Mouse (Mus musculus) lung, adult 2 months (tissue): ENCODE measurements around the gene Podxl. TPM values are rescaled to one million over a fixed set of nuclear protein-coding genes. Genes with fewer than 3 reads are reported as not detected.
A peak's percentile ranks its signal among the peaks of the same experiment; 100 is the strongest.

Source experiments
- DNase-seq: peaks from one replicate; pipeline ENCODE4 v3.0.0; 2022
- H3K4me1 ChIP-seq: fragments of 200-500 bp; 2 replicates; pipeline ENCODE4 v1.6.1; 2011; ENCODE audit warnings: low read length; ENCODE audit not compliant: control insufficient read depth, insufficient read depth
- H3K4me3 ChIP-seq: fragments of 200-500 bp; replicated peaks from 2 replicates; pipeline ENCODE3; 2011; ENCODE audit warnings: low read depth, mild to moderate bottlenecking, control low read depth, low read length; ENCODE audit errors: extremely low read depth
- CTCF ChIP-seq: fragments of 200-500 bp; IDR thresholded peaks from 2 replicates; pipeline ENCODE4 v1.5.1; 2011; ENCODE audit warnings: mild to moderate bottlenecking, low read length, control low read depth; ENCODE audit not compliant: insufficient read depth
- POLR2A ChIP-seq: fragments of 200-500 bp; IDR thresholded peaks from 2 replicates; pipeline ENCODE4 v1.6.1; 2011; ENCODE audit warnings: low read depth, mild to moderate bottlenecking, control low read depth, low read length, borderline replicate concordance; ENCODE audit errors: extremely low read depth
- WGBS: fragments of 180-500 bp; shearing (Covaris S2); methylation state at CpG from one replicate; pipeline ENCODE4 v1.1.7; 2018; 5-methylcytosine and 5-hydroxymethylcytosine counted together
- polyA plus RNA-seq: library from polyadenylated mRNA; depleted of rRNA; stranded (reverse); fragments of >200 nt; gene quantifications from 2 replicates; pipeline ENCODE4 v1.2.3, GENCODE M21; 2012

Podxl gene
- polyA plus RNA-seq, 1 experiment: 190 TPM

DNA sequence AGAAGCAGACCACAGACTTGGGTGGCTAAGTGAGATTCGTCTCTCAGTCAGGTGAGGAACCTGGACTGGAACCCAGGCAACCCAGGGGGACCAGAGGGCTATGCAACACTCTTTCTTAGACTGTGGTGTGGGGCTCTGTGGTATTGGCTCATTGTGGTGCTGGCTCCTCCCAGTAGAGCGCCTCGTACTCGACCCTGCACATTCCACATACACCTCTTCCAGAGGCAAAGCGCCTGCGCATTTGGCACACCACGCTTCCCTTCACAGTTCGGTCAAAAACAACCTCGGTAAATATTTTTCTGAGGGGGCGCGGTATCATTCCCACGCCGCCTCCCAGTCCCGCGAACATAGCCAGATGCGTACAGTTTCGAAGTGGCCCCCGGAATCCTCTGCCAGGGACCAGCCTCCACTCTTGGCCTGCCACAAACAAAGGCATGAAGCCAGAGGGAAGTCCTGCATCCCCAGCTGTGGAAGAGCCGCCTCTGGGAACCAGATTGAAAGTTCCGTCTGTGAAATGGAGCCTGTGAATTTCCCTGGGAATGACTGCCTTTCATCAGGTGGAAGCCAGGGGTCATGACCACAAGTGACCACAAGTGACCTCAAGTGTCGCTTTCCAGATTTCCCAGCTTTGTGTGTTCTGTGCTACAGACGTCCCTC is 12.8 kb downstream of the Podxl start:
- no peak for TF ChIP-seq POLR2A
- no peak for TF ChIP-seq CTCF
- H3K4me3 ChIP-seq: no peak overlapping the region
- WGBS: 34% methylated on average over 22 of the region's 22 CpGs
- peaks cover 29% of the 10 kb centered on the region for H3K4me1 ChIP-seq
- no peak for DNase-seq

DNA sequence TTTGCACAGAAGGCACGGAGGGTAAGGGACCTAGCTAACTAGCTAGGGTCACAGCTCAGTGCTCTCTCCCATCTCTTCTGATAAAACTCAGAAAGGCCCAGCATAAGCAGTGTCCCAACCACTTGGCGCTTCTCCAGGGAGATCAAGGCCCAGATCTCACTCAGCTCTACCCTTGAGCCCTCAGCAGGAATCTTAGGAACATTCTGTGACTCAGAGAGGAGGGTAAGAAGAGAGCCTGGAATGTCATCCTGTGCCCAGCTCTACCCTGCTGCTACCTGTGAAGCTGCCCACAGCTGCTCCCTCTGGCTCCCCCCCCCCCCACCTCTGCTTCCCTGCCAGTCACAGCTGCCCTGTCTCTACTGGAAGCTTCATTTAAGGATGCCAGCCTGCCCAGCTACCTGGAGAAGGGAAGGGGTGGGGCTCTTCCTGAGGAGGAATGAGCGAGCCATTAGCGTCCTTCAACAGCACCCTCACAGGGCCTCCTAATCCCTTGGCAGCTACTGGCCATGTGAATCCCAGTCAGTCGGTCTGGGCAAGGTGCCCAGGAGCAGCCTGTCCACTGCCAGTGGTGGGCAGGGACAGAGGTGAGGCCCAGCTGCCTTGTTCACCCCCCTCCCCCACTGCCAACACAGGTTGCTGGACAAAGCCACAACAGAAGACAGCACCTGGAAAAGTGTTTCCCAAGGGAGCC is 14.3 kb downstream of the Podxl start:
- DNase-seq: peak; percentile 44
- no peak overlapping the region for H3K4me3 ChIP-seq
- TF ChIP-seq CTCF: no peak
- no peak for TF ChIP-seq POLR2A
- H3K4me1 ChIP-seq: peaks cover 28% of the 10 kb centered on the region
- WGBS: 19% methylated on average over 5 of the region's 5 CpGs

DNA sequence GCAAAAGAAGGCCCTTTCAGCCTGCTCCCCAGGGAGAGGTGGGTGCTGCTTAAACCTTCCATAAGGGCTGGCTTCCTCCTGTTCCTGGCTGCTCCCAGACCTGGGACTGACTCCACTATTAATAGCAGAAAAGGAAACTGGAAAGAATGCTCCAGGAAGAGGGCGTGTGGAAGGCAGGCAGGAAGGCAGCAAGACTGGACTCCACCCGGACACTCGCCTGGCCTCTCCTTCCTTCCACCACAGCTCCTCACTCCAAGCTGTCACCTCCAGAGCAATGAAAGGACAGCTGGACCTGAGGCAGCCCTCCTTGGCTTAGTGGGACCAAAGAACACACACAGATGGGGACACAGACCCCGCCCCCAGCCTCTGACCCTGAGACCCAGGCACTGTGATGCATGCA is 19.5 kb downstream of the Podxl start:
- WGBS: 32% methylated on average over 4 of the region's 4 CpGs
- TF ChIP-seq CTCF (no peak), POLR2A (no peak)
- H3K4me3 ChIP-seq: no peak overlapping the region
- H3K4me1 ChIP-seq: peaks cover 41% of the 10 kb centered on the region
- no peak for DNase-seq

DNA sequence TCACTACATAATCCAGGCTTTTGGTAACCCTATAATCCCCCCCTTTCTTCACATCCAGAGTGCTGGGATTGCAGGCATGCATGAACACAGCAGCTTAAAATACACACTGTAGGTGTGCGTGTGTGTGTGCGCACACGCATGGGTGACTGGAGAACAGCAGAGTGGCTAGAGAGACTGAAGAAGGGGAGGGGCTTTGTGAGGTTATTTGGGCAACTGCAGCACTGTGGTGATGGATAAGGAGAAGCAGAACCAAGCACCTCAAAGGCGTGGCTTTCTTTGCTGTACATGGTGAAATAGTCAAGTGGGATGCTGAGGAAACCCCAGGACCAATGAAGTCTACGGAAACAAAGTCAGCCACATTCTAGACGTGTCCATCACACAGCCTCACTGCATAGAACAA is 23.8 kb downstream of the Podxl start:
- peaks cover 29% of the 10 kb centered on the region for H3K4me1 ChIP-seq
- H3K4me3 ChIP-seq: no peak overlapping the region
- TF ChIP-seq POLR2A (no peak), CTCF (no peak)
- DNase-seq: no peak
- 62% methylated on average over 6 of the region's 6 CpGs for WGBS

DNA sequence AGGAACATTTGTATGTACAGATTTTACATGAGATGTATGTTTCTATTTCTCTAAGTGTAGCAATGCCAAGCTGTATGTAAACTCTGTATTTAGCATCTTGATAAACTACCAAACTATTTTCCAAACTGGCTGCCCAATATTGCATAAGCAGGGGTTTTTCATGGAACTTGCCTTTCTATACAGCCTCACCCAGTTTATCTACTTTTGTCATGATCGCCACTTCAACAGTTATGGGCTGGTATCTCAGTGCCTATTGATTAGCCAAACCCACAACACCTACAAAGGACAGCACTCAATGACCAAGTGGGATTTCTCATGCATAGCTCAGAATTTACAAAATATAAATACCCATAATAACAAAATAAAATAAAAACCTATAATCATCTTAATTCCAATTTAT is 25.7 kb downstream of the Podxl start:
- TF ChIP-seq CTCF (no peak), POLR2A (no peak)
- Histone ChIP-seq H3K4me3 (no peak overlapping the region), H3K4me1 (peaks cover 18% of the 10 kb centered on the region)
- DNase-seq: no peak
- WGBS: 82% methylated on average over 1 of the region's 1 CpGs

DNA sequence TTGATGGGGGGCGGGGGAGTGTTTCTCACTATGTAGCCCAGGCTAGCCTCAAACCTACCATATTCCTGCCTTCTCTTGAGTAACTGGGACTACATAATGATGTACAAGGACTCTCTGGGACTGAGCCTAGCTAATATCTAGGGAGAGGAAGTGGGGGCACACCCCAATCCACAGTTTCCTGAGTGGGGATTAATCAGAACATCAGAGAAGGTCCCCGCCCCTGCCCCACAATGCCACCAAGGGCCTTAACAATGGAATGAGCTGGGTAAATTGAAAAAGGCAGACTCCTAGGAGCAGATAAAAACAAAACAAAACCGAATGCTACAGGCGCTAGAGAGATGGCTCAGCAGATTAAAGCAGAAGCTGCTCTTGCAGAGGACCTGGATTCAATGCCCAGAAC is 26.6 kb downstream of the Podxl start:
- TF ChIP-seq POLR2A (no peak), CTCF (no peak)
- WGBS: 55% methylated on average over 4 of the region's 4 CpGs
- DNase-seq: no peak
- peaks cover 12% of the 10 kb centered on the region for H3K4me1 ChIP-seq
- no peak overlapping the region for H3K4me3 ChIP-seq

DNA sequence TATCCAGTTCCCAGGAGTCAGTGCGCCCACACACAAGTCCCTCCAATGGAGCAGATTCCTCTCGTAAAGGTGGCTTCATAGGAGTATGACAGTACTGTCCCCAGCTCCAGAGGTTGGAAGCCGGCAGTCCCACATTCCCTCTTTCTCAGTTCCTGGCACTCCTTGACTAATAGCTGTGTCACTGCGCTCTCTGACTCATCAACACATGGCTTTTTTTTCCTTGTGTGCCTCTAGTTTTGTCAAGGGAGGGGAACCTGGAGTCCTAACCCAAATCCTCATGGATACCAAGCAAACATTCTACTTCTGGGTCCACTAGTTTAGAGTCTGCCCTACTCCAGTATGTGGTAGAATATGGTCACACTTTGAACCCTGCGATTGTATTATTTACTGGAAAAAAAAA is 29.1 kb downstream of the Podxl start:
- WGBS: 87% methylated on average over 5 of the region's 5 CpGs
- no peak for TF ChIP-seq CTCF
- TF ChIP-seq POLR2A: no peak

DNA sequence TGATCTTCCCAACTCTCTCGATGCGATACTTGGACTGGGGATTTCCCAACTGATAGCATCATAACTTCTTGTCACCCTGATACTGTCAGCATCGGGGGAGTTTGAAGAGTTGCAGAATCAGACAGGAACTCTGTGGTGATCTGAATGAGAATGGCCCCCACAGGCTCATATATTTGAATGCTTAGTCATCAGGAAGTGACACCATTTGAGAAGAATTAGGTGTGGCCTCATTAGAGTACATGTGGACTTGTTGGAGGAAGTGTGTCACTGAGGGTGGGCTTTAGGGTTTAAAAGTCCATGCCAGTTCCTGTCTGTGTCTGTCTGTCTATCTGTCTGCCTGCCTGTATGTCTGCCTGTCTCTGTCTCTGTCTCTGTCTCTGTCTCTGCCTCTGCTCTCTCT is 31.9 kb downstream of the Podxl start:
- Histone ChIP-seq H3K4me1 (peaks cover 4% of the 10 kb centered on the region; the same call in 1 of the 2 replicates), H3K4me3 (no peak overlapping the region)
- TF ChIP-seq CTCF (no peak), POLR2A (no peak)
- WGBS: 67% methylated on average over 3 of the region's 3 CpGs
- DNase-seq: no peak

More for the DNA sequence above, 29.1 kb downstream of the Podxl start:
- peaks cover 8% of the 10 kb centered on the region for H3K4me1 ChIP-seq
- no peak for DNase-seq
- no peak overlapping the region for H3K4me3 ChIP-seq

DNA sequence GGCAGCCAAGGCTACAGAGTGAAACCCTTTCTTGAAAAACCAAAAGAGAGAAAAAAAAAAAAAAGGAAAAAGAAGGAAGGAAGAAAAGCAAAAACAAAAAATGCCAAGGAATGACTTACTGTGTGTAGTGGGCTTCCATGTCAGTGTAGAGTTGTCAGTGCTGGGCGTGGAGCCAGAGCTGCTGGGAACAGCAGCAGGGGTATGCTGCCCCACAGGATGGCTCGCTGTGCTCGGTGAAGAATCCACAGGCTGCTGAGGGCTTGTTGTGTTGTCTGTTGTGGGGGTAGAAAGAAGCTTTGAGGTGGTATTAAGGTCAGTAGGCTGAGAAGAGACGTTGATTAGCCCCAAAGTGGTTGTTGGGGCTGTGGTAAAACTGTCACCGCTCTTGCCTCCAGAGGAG is 35.4 kb downstream of the Podxl start:
- no peak for DNase-seq
- WGBS: 71% methylated on average over 5 of the region's 5 CpGs
- peaks cover 2% of the 10 kb centered on the region; the same call in 1 of the 2 replicates for H3K4me1 ChIP-seq
- TF ChIP-seq CTCF (no peak), POLR2A (no peak)
- H3K4me3 ChIP-seq: no peak overlapping the region

DNA sequence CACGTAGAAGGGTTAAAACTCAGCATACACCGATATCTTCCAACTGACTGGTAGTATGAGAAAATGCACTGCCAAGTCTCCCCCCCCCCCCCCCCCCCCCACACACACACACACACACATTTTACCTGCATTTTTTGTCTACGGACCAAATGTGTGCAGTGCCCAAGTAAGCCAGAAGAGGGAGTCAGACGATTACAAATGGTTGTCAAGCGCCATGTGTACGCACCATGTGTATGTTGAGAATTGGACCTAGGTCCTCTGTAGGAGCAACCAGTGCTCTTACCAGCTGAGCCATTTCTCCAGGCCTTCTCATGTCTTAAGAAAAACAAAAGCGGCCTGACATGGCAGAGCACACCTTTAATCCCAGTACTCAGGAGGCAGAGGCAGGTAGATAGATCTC is 35.9 kb downstream of the Podxl start:
- WGBS: 56% methylated on average over 7 of the region's 7 CpGs

More for the DNA sequence above, 35.9 kb downstream of the Podxl start:
- no peak overlapping the region for H3K4me3 ChIP-seq
- peak; percentile 50 for DNase-seq
- peaks cover 2% of the 10 kb centered on the region; the same call in 1 of the 2 replicates for H3K4me1 ChIP-seq
- no peak for TF ChIP-seq POLR2A
- TF ChIP-seq CTCF: peak; percentile 27; the same call in 1 of the 2 replicates
